Mouse (Mus musculus) liver, embryonic 14.5 days (tissue): Measurements from ENCODE around the gene Haao.
"Not testable (repeated sequence)": the region's sequence is repeated elsewhere in the genome, so short reads cannot be mapped to it uniquely, and the experiment has no call there.

Source experiments
- CTCF ChIP-seq: IDR thresholded peaks from 2 replicates; pipeline ENCODE4 v1.5.1; 2016; ENCODE audit warnings: antibody characterized with exemption, low read depth, control low read depth
- EP300 ChIP-seq: IDR thresholded peaks from 2 replicates; pipeline ENCODE4 v1.6.1; 2016; ENCODE audit warnings: antibody characterized with exemption, low read depth

DNA sequence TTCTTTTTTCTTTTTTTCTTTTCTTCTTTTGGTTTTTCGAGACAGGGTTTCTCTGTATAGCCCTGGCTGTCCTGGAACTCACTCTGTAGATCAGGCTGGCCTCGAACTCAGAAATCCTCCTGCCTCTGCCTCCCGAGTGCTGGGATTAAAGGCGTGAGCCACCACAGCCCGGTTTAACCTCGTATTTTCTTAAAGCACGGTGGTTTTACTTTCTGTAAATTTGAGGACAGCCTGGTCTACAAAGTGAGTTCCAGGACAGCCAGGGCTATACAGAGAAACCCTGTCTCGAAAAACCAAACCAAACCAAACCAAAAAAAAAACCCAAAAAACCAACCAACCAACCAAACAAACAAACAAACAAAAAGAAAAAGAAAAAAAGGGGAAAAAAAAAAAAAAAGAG lies 13.2 kb upstream of the Haao start:
- not testable (repeated sequence) for TF ChIP-seq CTCF, EP300
